Mouse (Mus musculus) spleen, adult 2 months (tissue): ENCODE measurements around the gene Dlx5.

Experiments used
- CTCF ChIP-seq: fragments of 200-500 bp; IDR thresholded peaks from 2 replicates; pipeline ENCODE4 v1.5.1; 2011; ENCODE audit warnings: mild to moderate bottlenecking, inconsistent platforms; ENCODE audit not compliant: insufficient read depth, insufficient read length, insufficient replicate concordance; ENCODE audit errors: extremely low read depth
- POLR2A ChIP-seq: fragments of 200-500 bp; IDR thresholded peaks from 2 replicates; pipeline ENCODE4 v1.6.1; 2011; ENCODE audit warnings: low read depth, low read length, inconsistent platforms

- TF ChIP-seq POLR2A (no peak), CTCF (no peak)
Observed at GRCm38 (mm10) chr6:6849744-6850143, 32.1 kb downstream of the Dlx5 start.
